Mouse (Mus musculus): ENCODE data around the gene Specc1. TPM values are rescaled to one million over a fixed set of nuclear protein-coding genes. Genes with fewer than 3 reads are reported as not detected.

Gene Specc1
- polyA plus RNA-seq, 1 experiment = 27.7 TPM

GRCm38 (mm10) chr11:61970901-61971300 lies 14.3 kb downstream of the Specc1 start:
- Histone ChIP-seq H3K4me3 (no peak overlapping the region), H3K79me2 (ENCODE audit: control insufficient read depth, insufficient read depth) (no peaks in the 10 kb centered on the region), H3K4me2 (ENCODE audit: low read depth) (peak overlapping the region; percentile 55), H3K36me3 (ENCODE audit: control insufficient read depth, insufficient read depth) (no peaks in the 10 kb centered on the region), H3K27me3 (ENCODE audit: control insufficient read depth, insufficient read depth, insufficient read length) (no peaks in the 10 kb centered on the region), H3ac (ENCODE audit: control insufficient read depth, insufficient read length) (no peak overlapping the region)
- no peak for TF ChIP-seq MYOD1 (IDR thresholded peaks at IDR 0.05; ENCODE audit: control insufficient read depth in 1 of 3, insufficient read length in 2 of 3, low read depth in 2 of 3)
- no peak for TF ChIP-seq MYOG (IDR thresholded peaks at IDR 0.05; ENCODE audit: control insufficient read depth in 1 of 3, insufficient read depth in 1 of 3, insufficient read length in 2 of 3, low read depth in 2 of 3)
- no peak for TF ChIP-seq MAX (IDR thresholded peaks at IDR 0.05; ENCODE audit: low read depth)
- TF ChIP-seq POLR2AphosphoS2 (IDR thresholded peaks at IDR 0.05; ENCODE audit: insufficient read length, low read depth) = no peak
- no peak for TF ChIP-seq REST (IDR thresholded peaks at IDR 0.05; ENCODE audit: insufficient read depth, insufficient read length)
- TF ChIP-seq CEBPB (IDR thresholded peaks at IDR 0.05; ENCODE audit: insufficient read depth, poor library complexity, severe bottlenecking) = no peak
- no peak for TF ChIP-seq USF1 (IDR thresholded peaks at IDR 0.05; ENCODE audit: low read depth)
- TF ChIP-seq POLR2A (IDR thresholded peaks at IDR 0.05; ENCODE audit: insufficient read length, low read depth) = no peak
- TF ChIP-seq SRF (IDR thresholded peaks at IDR 0.05; ENCODE audit: control insufficient read depth, insufficient read length, low read depth) = no peak
- no peak for TF ChIP-seq TCF3 (IDR thresholded peaks at IDR 0.05; ENCODE audit: insufficient read length, low read depth)
- TF ChIP-seq TCF12 (IDR thresholded peaks at IDR 0.05; ENCODE audit: insufficient read depth, poor library complexity, severe bottlenecking) = no peak
- no peak for TF ChIP-seq E2F4 (IDR thresholded peaks at IDR 0.05; ENCODE audit: insufficient read depth)

GRCm38 (mm10) chr11:61971441-61972221 lies 15.1 kb downstream of the Specc1 start:
- H3K36me3 ChIP-seq (ENCODE audit: control insufficient read depth, insufficient read depth) = no peaks in the 10 kb centered on the region
- no peak overlapping the region for H3ac ChIP-seq (ENCODE audit: control insufficient read depth, insufficient read length)
- no peaks in the 10 kb centered on the region for H3K27me3 ChIP-seq (ENCODE audit: control insufficient read depth, insufficient read depth, insufficient read length)
- no peaks in the 10 kb centered on the region for H3K79me2 ChIP-seq (ENCODE audit: control insufficient read depth, insufficient read depth)
- no peak overlapping the region for H3K4me3 ChIP-seq
- peak overlapping the region; percentile 55 for H3K4me2 ChIP-seq (ENCODE audit: low read depth)
- TF ChIP-seq USF1 (IDR thresholded peaks at IDR 0.05; ENCODE audit: low read depth) (no peak), TCF3 (IDR thresholded peaks at IDR 0.05; ENCODE audit: insufficient read length, low read depth) (no peak), MYOD1 (IDR thresholded peaks at IDR 0.05; ENCODE audit: control insufficient read depth in 1 of 3, insufficient read length in 2 of 3, low read depth in 2 of 3) (no peak), MYOG (IDR thresholded peaks at IDR 0.05; ENCODE audit: control insufficient read depth in 1 of 3, insufficient read depth in 1 of 3, insufficient read length in 2 of 3, low read depth in 2 of 3) (no peak), SRF (IDR thresholded peaks at IDR 0.05; ENCODE audit: control insufficient read depth, insufficient read length, low read depth) (no peak), POLR2A (IDR thresholded peaks at IDR 0.05; ENCODE audit: insufficient read length, low read depth) (no peak), CEBPB (IDR thresholded peaks at IDR 0.05; ENCODE audit: insufficient read depth, poor library complexity, severe bottlenecking) (no peak), POLR2AphosphoS2 (IDR thresholded peaks at IDR 0.05; ENCODE audit: insufficient read length, low read depth) (no peak), E2F4 (IDR thresholded peaks at IDR 0.05; ENCODE audit: insufficient read depth) (no peak)

- Histone ChIP-seq H3K79me2 (ENCODE audit: control insufficient read depth, insufficient read depth) (no peaks in the 10 kb centered on the region), H3K27me3 (ENCODE audit: control insufficient read depth, insufficient read depth, insufficient read length) (no peaks in the 10 kb centered on the region), H3ac (ENCODE audit: control insufficient read depth, insufficient read length) (no peak overlapping the region), H3K4me2 (ENCODE audit: low read depth) (no peak overlapping the region), H3K36me3 (ENCODE audit: control insufficient read depth, insufficient read depth) (no peaks in the 10 kb centered on the region), H3K4me3 (no peak overlapping the region)
- TF ChIP-seq TCF12 (IDR thresholded peaks at IDR 0.05; ENCODE audit: insufficient read depth, poor library complexity, severe bottlenecking) (no peak), MYOD1 (IDR thresholded peaks at IDR 0.05; ENCODE audit: control insufficient read depth in 1 of 3, insufficient read length in 2 of 3, low read depth in 2 of 3) (no peak), TCF3 (IDR thresholded peaks at IDR 0.05; ENCODE audit: insufficient read length, low read depth) (no peak), USF1 (IDR thresholded peaks at IDR 0.05; ENCODE audit: low read depth) (no peak), POLR2A (IDR thresholded peaks at IDR 0.05; ENCODE audit: insufficient read length, low read depth) (no peak), MYOG (IDR thresholded peaks at IDR 0.05; ENCODE audit: control insufficient read depth in 1 of 3, insufficient read depth in 1 of 3, insufficient read length in 2 of 3, low read depth in 2 of 3) (no peak), SRF (IDR thresholded peaks at IDR 0.05; ENCODE audit: control insufficient read depth, insufficient read length, low read depth) (no peak), MAX (IDR thresholded peaks at IDR 0.05; ENCODE audit: low read depth) (no peak), CEBPB (IDR thresholded peaks at IDR 0.05; ENCODE audit: insufficient read depth, poor library complexity, severe bottlenecking) (no peak), REST (IDR thresholded peaks at IDR 0.05; ENCODE audit: insufficient read depth, insufficient read length) (no peak), E2F4 (IDR thresholded peaks at IDR 0.05; ENCODE audit: insufficient read depth) (no peak), POLR2AphosphoS2 (IDR thresholded peaks at IDR 0.05; ENCODE audit: insufficient read length, low read depth) (no peak)
These were observed 17.6 kb downstream of the Specc1 start for GRCm38 (mm10) chr11:61974106-61974707.

GRCm38 (mm10) chr11:61975783-61976182 lies 19.2 kb downstream of the Specc1 start:
- H3ac ChIP-seq (ENCODE audit: control insufficient read depth, insufficient read length) = no peak overlapping the region
- H3K36me3 ChIP-seq (ENCODE audit: control insufficient read depth, insufficient read depth) = no peaks in the 10 kb centered on the region
- no peaks in the 10 kb centered on the region for H3K27me3 ChIP-seq (ENCODE audit: control insufficient read depth, insufficient read depth, insufficient read length)
- no peak overlapping the region for H3K4me2 ChIP-seq (ENCODE audit: low read depth)
- no peak overlapping the region for H3K4me3 ChIP-seq
- no peaks in the 10 kb centered on the region for H3K79me2 ChIP-seq (ENCODE audit: control insufficient read depth, insufficient read depth)
- TF ChIP-seq MAX (IDR thresholded peaks at IDR 0.05; ENCODE audit: low read depth) = no peak
- no peak for TF ChIP-seq TCF3 (IDR thresholded peaks at IDR 0.05; ENCODE audit: insufficient read length, low read depth)
- no peak for TF ChIP-seq CEBPB (IDR thresholded peaks at IDR 0.05; ENCODE audit: insufficient read depth, poor library complexity, severe bottlenecking)
- TF ChIP-seq TCF12 (IDR thresholded peaks at IDR 0.05; ENCODE audit: insufficient read depth, poor library complexity, severe bottlenecking) = no peak
- no peak for TF ChIP-seq POLR2A (IDR thresholded peaks at IDR 0.05; ENCODE audit: insufficient read length, low read depth)
- no peak for TF ChIP-seq MYOG (IDR thresholded peaks at IDR 0.05; ENCODE audit: control insufficient read depth in 1 of 3, insufficient read depth in 1 of 3, insufficient read length in 2 of 3, low read depth in 2 of 3)
- TF ChIP-seq USF1 (IDR thresholded peaks at IDR 0.05; ENCODE audit: low read depth) = no peak
- no peak for TF ChIP-seq SRF (IDR thresholded peaks at IDR 0.05; ENCODE audit: control insufficient read depth, insufficient read length, low read depth)

Data from myocyte (in vitro differentiated cells).